29 mouse cellular contexts compared by ENCODE assay signal in the genomic region with DNA sequence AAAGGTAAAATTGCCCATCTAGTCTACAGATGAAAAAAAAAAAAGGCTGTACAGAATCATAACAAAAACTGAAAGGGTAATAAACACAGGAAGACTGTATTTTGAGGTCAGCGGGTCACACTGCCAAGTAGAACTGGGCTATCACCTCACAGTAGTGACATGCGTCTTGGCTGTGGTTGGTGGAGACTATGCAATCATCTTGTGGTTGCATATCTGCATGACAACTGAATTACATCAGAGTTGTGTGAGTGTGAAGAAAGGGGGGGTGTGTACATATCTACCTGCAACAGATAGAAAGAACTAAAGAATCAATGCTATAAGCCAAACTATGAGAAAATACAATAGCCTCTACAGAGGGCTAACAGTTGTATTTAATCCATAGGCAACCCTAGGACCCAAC. TPM values are rescaled to one million over a fixed set of nuclear protein-coding genes. Genes with fewer than 3 reads are reported as not detected.
A peak's percentile ranks its signal among the peaks of the same experiment; 100 is the strongest.
DNase-seq lines count a peak whose midpoint lies in the region; ATAC-seq and TF ChIP-seq lines count a peak whose summit lies in the region.
"Had no signal": no experiment of that assay in that cellular context is flagged by ENCODE, and none has a peak within 500 bp of the region (broad histone marks: within the 10 kb centered on the region; RNA-seq: fewer than 3 reads in every experiment).

No protein-coding gene starts in this region.

- no peak overlapping the region for H3K4me3 ChIP-seq in liver, embryonic 12.5 days
- H3K4me3 ChIP-seq in liver, postnatal 0 days (ENCODE audit: low read depth, low read length), result no peak overlapping the region
- H3K4me3 ChIP-seq in liver, embryonic 13.5 days (replicated peaks), result no peak overlapping the region
- H3K4me3 ChIP-seq: embryonic facial prominence, embryonic 15.5 days; heart, embryonic 12.5 days; kidney, embryonic 15.5 days; left cerebral cortex, adult 2 months; limb, embryonic 12.5 days; midbrain, embryonic 12.5 days had no signal

- peaks cover 80% of the 10 kb centered on the region for H3K4me1 ChIP-seq in liver, embryonic 12.5 days
- peaks cover 46% of the 10 kb centered on the region for H3K4me1 ChIP-seq in liver, postnatal 0 days (ENCODE audit: insufficient read depth)
- peaks cover 79% of the 10 kb centered on the region for H3K4me1 ChIP-seq in liver, embryonic 13.5 days (replicated peaks)

- TF ChIP-seq CTCF in liver, postnatal 0 days (IDR thresholded peaks at IDR 0.05; ENCODE audit: low read depth), result no peak

- peak overlapping the region; percentile 45; the same call in 1 of the 2 replicates for H3K27ac ChIP-seq in liver, embryonic 12.5 days
- no peak overlapping the region for H3K27ac ChIP-seq in liver, postnatal 0 days (ENCODE audit: low read depth)
- H3K27ac ChIP-seq in liver, embryonic 13.5 days, result peak overlapping the region; percentile 37; the same call in 1 of the 2 replicates
- H3K27ac ChIP-seq: embryonic facial prominence, embryonic 15.5 days; hindbrain, postnatal 0 days; kidney, embryonic 15.5 days; left cerebral cortex, adult 2 months; limb, embryonic 12.5 days; midbrain, embryonic 12.5 days; stomach, postnatal 0 days had no signal

- peaks cover 32% of the 10 kb centered on the region for H3K27me3 ChIP-seq in liver, embryonic 12.5 days (replicated peaks)
- peaks cover 20% of the 10 kb centered on the region for H3K27me3 ChIP-seq in liver, postnatal 0 days (ENCODE audit: insufficient read depth, low read length)
- peaks cover 30% of the 10 kb centered on the region for H3K27me3 ChIP-seq in liver, embryonic 13.5 days

- peak; percentile 22; the same call in 1 of the 2 replicates for ATAC-seq in liver, embryonic 12.5 days
- no peak for ATAC-seq in liver, postnatal 0 days
- ATAC-seq in liver, embryonic 13.5 days (ENCODE audit: low read depth), result no peak
- peak; percentile 66 for ATAC-seq in megakaryocyte progenitor cell, adult 5-6 weeks (replicated peaks; ENCODE audit: poor library complexity)
- ATAC-seq: forebrain, embryonic 16.5 days; hindbrain, postnatal 0 days; intestine, postnatal 0 days had no signal

- no peak overlapping the region for H3K9ac ChIP-seq in liver, embryonic 12.5 days
- H3K9ac ChIP-seq in liver, postnatal 0 days (replicated peaks), result no peak overlapping the region
- 0 out of 2 replicates have a peak overlapping the region, but pooled peaks have one; percentile 10 for H3K9ac ChIP-seq in liver, embryonic 13.5 days
- H3K9ac ChIP-seq: embryonic facial prominence, embryonic 15.5 days; heart, embryonic 12.5 days; kidney, embryonic 15.5 days; limb, embryonic 12.5 days; midbrain, embryonic 12.5 days had no signal

- 28% methylated on average over 2 of the region's 2 CpGs for WGBS in liver, embryonic 12.5 days (ENCODE audit: insufficient replicate concordance)
- 42% methylated on average over 2 of the region's 2 CpGs for WGBS in liver, postnatal 0 days (ENCODE audit: insufficient replicate concordance)
- WGBS in liver, embryonic 13.5 days (ENCODE audit: insufficient replicate concordance), result 23% methylated on average over 2 of the region's 2 CpGs

- DNase-seq in liver, postnatal 0 days, result no peak
- DNase-seq in liver, embryonic 13.5 days, result no peak
- DNase-seq in adrenal gland, postnatal 4 days (ENCODE audit: low spot score in 2 of 2), result no peak
- no peak for DNase-seq in adrenal gland, adult 18-20 months (ENCODE audit: low spot score in 2 of 2)
- no peak for DNase-seq in cerebellum, postnatal 14 days
- DNase-seq: adrenal gland, postnatal 10 days; cerebellum, adult 2 months; cerebellum, postnatal 36 days; gastrocnemius, postnatal 14 days; heart, adult 18-20 months; heart, postnatal 10 days; kidney, postnatal 36 days; layer of hippocampus, adult 9-11 months; lung, adult 2 months; right cerebral cortex, postnatal 14 days; thymus, adult 2 months; thymus, postnatal 4 days had no signal

- no peak for TF ChIP-seq EP300 in liver, postnatal 0 days (IDR thresholded peaks at IDR 0.05; ENCODE audit: low read depth)

- 0 out of 2 replicates have a peak overlapping the region, but pooled peaks have one; percentile 16 for H3K4me2 ChIP-seq in liver, embryonic 12.5 days
- no peak overlapping the region; the same call in 1 of the 2 replicates for H3K4me2 ChIP-seq in liver, postnatal 0 days (ENCODE audit: low read depth, low read length)
- no peak overlapping the region for H3K4me2 ChIP-seq in liver, embryonic 13.5 days
- H3K4me2 ChIP-seq: embryonic facial prominence, embryonic 15.5 days; heart, embryonic 12.5 days; kidney, embryonic 15.5 days; limb, embryonic 12.5 days; midbrain, embryonic 12.5 days had no signal

- no peaks in the 10 kb centered on the region; the same call in 1 of the 2 replicates for H3K36me3 ChIP-seq in liver, embryonic 12.5 days
- no peaks in the 10 kb centered on the region for H3K36me3 ChIP-seq in liver, postnatal 0 days (replicated peaks; ENCODE audit: insufficient read depth, low read length)
- peaks cover 4% of the 10 kb centered on the region; the same call in 1 of the 2 replicates for H3K36me3 ChIP-seq in liver, embryonic 13.5 days
- H3K36me3 ChIP-seq: embryonic facial prominence, embryonic 15.5 days; heart, embryonic 12.5 days; kidney, embryonic 15.5 days; limb, embryonic 12.5 days; midbrain, embryonic 12.5 days had no signal

- no peaks in the 10 kb centered on the region for H3K9me3 ChIP-seq in liver, embryonic 12.5 days (replicated peaks)
- H3K9me3 ChIP-seq in liver, postnatal 0 days (ENCODE audit: low read length), result no peaks in the 10 kb centered on the region
- no peaks in the 10 kb centered on the region for H3K9me3 ChIP-seq in liver, embryonic 13.5 days (replicated peaks)
- H3K9me3 ChIP-seq: embryonic facial prominence, embryonic 15.5 days; heart, embryonic 12.5 days; kidney, embryonic 15.5 days; limb, embryonic 12.5 days; midbrain, embryonic 12.5 days had no signal

RNA-seq across cellular contexts. Expression of a gene that starts 5.7 kb away (rescaled TPM):
- 3.9 and 4.4 TPM in 2 replicates for polyA plus RNA-seq in liver, embryonic 12.5 days (2016; fragmentation: Nextera tagmentation; extraction: Ambion mirVana)
- 2.7 and 2.8 TPM in 2 replicates for polyA plus RNA-seq in liver, postnatal 0 days (2015; fragmentation: Nextera tagmentation; extraction: Ambion mirVana)
- 1.8 and 2.0 TPM in 2 replicates for polyA plus RNA-seq in liver, embryonic 13.5 days (2015; fragmentation: Nextera tagmentation; extraction: Ambion mirVana)
- total RNA-seq in megakaryocyte progenitor cell, adult 5-6 weeks (2015), result 15.6 and 28.8 TPM in 2 replicates
- total RNA-seq in megakaryocyte progenitor cell, adult 5-6 weeks (2017), result 10.6 and 16.6 TPM in 2 replicates
- total RNA-seq in adrenal gland, postnatal 4 days (2021), result 1 to 10 TPM; 5.2 to 7.4 TPM
- total RNA-seq in adrenal gland, adult 18-20 months (2021), result 1 to 10 TPM; 1.6 to 9.1 TPM

Comparison
In these comparisons a context has a peak if more than half of its experiments do, and no peak if none do; other contexts are left out.
1. ATAC-seq: peak in liver, embryonic 12.5 days (single experiment) and megakaryocyte progenitor cell, adult 5-6 weeks (single experiment); none in liver, postnatal 0 days (single experiment) and liver, embryonic 13.5 days (single experiment).